Mouse (Mus musculus) heart, postnatal 0 days (tissue): ENCODE data around the gene Hoxb4. TPM values are rescaled to one million over a fixed set of nuclear protein-coding genes. Genes with fewer than 3 reads are reported as not detected.
A peak's percentile ranks its signal among the peaks of the same experiment; 100 is the strongest.

Source experiments
- ATAC-seq: fragments of 200-750 bp; cut with Nextera tagmentation; 2 replicates; pipeline ENCODE4 v1.8.0; 2017; ENCODE audit warnings: low read depth, moderate number of reproducible peaks, moderate library complexity; ENCODE audit not compliant: insufficient read depth
- DNase-seq: peaks from one replicate; pipeline ENCODE4 v3.0.0-alpha.2; 2016; ENCODE audit warnings: low spot score
- H3K27ac ChIP-seq: fragments of 300-500 bp; sonication (generic); 2 replicates; pipeline ENCODE4 v1.5.1; 2014; ENCODE audit warnings: low read depth, mild to moderate bottlenecking
- H3K27me3 ChIP-seq: fragments of 300-500 bp; sonication (generic); 2 replicates; pipeline ENCODE4 v1.6.1; 2014; ENCODE audit warnings: low read length, mixed read lengths; ENCODE audit not compliant: control insufficient read depth, insufficient read depth
- H3K36me3 ChIP-seq: fragments of 300-500 bp; sonication (generic); replicated peaks from 2 replicates; pipeline ENCODE4 v1.6.1; 2014; ENCODE audit warnings: low read length, mixed read lengths; ENCODE audit not compliant: control insufficient read depth, insufficient read depth
- H3K4me1 ChIP-seq: fragments of 300-500 bp; sonication (generic); 2 replicates; pipeline ENCODE4 v1.6.1; 2014; ENCODE audit warnings: antibody characterized with exemption; ENCODE audit not compliant: control insufficient read depth, insufficient read depth
- H3K4me2 ChIP-seq: fragments of 300-500 bp; sonication (generic); 2 replicates; pipeline ENCODE4 v1.6.1; 2014; ENCODE audit warnings: low read depth, mild to moderate bottlenecking, low read length, moderate library complexity
- H3K4me3 ChIP-seq: fragments of 300-500 bp; sonication (generic); 2 replicates; pipeline ENCODE4 v1.5.1; 2014; ENCODE audit warnings: low read depth, low read length
- H3K9ac ChIP-seq: fragments of 300-500 bp; sonication (generic); replicated peaks from 2 replicates; pipeline ENCODE4 v1.6.1; 2014; ENCODE audit warnings: low read depth, low read length, mixed read lengths
- H3K9me3 ChIP-seq: fragments of 300-500 bp; sonication (generic); replicated peaks from 2 replicates; pipeline ENCODE4 v1.6.1; 2016; ENCODE audit warnings: low read length; ENCODE audit not compliant: control insufficient read depth
- CTCF ChIP-seq: IDR thresholded peaks from 2 replicates; pipeline ENCODE4 v1.5.1; 2016; ENCODE audit warnings: antibody characterized with exemption, control low read depth, low read depth
- EP300 ChIP-seq: IDR thresholded peaks from 2 replicates; pipeline ENCODE4 v1.6.1; 2016; ENCODE audit warnings: antibody characterized with exemption, low read depth
- WGBS: fragments of 180-500 bp; shearing (Covaris S2); extraction: QIAGEN DNeasy Blood & Tissue Kit; methylation state at CpG from one replicate; pipeline ENCODE4 v1.1.7; 2014; 5-methylcytosine and 5-hydroxymethylcytosine counted together
- polyA plus RNA-seq: library from polyadenylated mRNA; unstranded; fragments of >200 nt; fragmentation: Nextera tagmentation; extraction: Ambion mirVana; gene quantifications from 2 replicates; pipeline ENCODE4 v1.2.1, GENCODE M21; 2015
- total RNA-seq: library from RNA; depleted of rRNA; stranded (reverse); fragments of >200 nt; gene quantifications from 2 replicates; pipeline ENCODE4 v1.2.3, GENCODE M21; 2014; ENCODE audit warnings: low replicate concordance

Hoxb4 gene
- total and polyA plus RNA-seq, 2 experiments from 2014 or later, result 0.19 to 2.3 TPM

DNA sequence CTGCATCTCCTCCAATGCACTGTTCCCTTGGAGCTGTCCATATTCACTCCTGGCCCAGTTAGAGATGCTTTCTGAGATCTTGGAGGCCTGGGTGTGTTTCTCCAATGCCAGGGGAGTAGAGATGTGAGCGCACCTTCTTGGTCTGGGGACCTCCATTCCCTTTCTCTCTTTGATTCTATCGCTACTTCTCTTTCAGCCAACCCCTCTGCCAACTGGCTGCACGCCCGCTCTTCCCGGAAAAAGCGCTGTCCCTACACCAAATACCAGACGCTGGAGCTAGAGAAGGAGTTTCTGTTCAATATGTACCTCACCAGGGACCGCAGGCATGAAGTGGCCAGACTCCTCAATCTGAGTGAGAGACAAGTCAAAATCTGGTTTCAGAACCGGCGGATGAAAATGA, 43.6 kb upstream of the Hoxb4 start:
- TF ChIP-seq EP300 (no peak), CTCF (no peak)
- Histone ChIP-seq H3K27ac (no peak overlapping the region), H3K4me2 (no peak overlapping the region), H3K4me1 (no peaks in the 10 kb centered on the region), H3K9ac (no peak overlapping the region), H3K27me3 (peaks cover 100% of the 10 kb centered on the region), H3K4me3 (no peak overlapping the region), H3K9me3 (no peaks in the 10 kb centered on the region), H3K36me3 (no peaks in the 10 kb centered on the region)
- DNase-seq (no peak), ATAC-seq (no peak)
- 13% methylated on average over 10 of the region's 10 CpGs for WGBS

DNA sequence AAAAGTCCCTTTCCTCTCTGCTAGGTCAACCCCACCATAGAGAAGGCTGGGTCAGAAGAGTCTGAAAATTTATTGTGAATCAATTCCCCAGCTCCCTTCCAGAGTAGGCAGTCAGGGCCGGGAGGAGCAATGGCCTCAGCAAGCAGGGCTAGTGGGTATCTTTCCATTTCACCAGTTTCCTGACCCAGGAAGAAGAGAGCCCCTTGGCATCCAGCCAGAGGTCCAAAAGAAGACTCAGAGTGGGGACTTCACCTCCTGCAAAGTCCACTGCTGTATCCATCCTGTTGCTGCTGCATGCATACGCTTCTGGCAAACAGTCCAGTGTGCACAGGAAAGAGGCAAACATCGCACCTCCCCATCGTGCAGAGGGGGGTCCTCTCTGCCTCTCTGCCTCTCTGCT, 42.2 kb upstream of the Hoxb4 start:
- 8% methylated on average over 4 of the region's 4 CpGs for WGBS
- ATAC-seq, result no peak
- Histone ChIP-seq H3K36me3 (no peaks in the 10 kb centered on the region), H3K4me1 (no peaks in the 10 kb centered on the region), H3K4me2 (no peak overlapping the region), H3K27ac (no peak overlapping the region), H3K27me3 (peaks cover 100% of the 10 kb centered on the region), H3K9ac (no peak overlapping the region), H3K4me3 (no peak overlapping the region), H3K9me3 (no peaks in the 10 kb centered on the region)
- no peak for TF ChIP-seq CTCF
- TF ChIP-seq EP300, result no peak
- DNase-seq, result no peak

DNA sequence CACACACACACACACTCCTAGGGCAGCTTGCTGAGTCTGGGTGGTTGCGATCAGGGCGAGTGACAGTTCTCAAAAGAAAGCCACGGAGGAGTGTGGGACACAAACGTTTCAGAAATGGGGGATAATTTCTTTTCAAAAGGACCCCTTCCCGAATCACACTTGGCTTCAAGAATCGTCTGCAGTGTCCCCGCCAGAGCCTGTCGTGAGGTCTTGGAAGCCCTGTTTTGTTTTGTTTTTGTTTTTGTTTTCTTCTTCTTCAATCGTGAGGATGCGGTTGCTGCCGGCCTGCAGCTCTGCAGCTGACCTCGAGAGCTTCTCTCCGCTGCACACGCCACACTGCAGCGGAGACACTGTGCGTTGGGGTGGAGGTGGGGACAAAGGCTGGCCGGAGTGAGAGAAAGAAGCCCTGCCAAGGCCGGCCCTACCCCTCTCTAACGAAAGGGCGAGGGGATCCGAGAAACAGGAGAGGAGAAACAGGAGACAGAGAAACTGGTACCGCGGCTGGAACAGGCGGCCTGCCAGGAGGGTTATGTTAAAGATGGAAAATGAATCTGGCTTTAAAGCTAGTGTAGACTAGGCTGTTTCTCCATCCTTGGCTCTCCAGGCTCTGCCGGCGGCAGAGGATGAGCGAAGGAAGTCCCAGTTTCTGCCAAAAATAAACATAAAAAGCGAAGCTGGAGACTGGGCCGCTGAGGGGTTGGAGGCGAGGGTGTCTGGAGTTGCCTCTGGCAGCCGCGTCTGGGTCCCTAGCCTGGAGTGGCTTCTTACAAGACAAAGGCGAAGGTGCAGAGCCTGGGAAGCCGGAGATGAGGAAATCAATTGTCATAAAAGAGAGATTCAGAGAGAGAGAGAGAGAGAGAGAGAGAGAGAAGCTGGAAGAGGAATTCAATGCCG, 40.7 kb upstream of the Hoxb4 start:
- no peak for DNase-seq
- Histone ChIP-seq H3K4me2 (no peak overlapping the region), H3K9ac (no peak overlapping the region), H3K4me3 (no peak overlapping the region), H3K9me3 (no peaks in the 10 kb centered on the region), H3K27ac (no peak overlapping the region), H3K27me3 (peaks cover 100% of the 10 kb centered on the region), H3K36me3 (no peaks in the 10 kb centered on the region), H3K4me1 (no peaks in the 10 kb centered on the region)
- 3% methylated on average over 35 of the region's 35 CpGs for WGBS
- no peak for TF ChIP-seq EP300
- no peak for TF ChIP-seq CTCF
- ATAC-seq, result no peak

GRCm38 (mm10) chr11:96278324-96278723, 39.7 kb upstream of the Hoxb4 start:
- ATAC-seq (no peak), DNase-seq (no peak)
- Histone ChIP-seq H3K27me3 (peaks cover 100% of the 10 kb centered on the region), H3K9ac (no peak overlapping the region), H3K4me1 (no peaks in the 10 kb centered on the region), H3K36me3 (no peaks in the 10 kb centered on the region), H3K9me3 (no peaks in the 10 kb centered on the region), H3K27ac (no peak overlapping the region), H3K4me3 (no peak overlapping the region), H3K4me2 (no peak overlapping the region)
- 17% methylated on average over 14 of the region's 14 CpGs for WGBS
- TF ChIP-seq CTCF (no peak), EP300 (no peak)

DNA sequence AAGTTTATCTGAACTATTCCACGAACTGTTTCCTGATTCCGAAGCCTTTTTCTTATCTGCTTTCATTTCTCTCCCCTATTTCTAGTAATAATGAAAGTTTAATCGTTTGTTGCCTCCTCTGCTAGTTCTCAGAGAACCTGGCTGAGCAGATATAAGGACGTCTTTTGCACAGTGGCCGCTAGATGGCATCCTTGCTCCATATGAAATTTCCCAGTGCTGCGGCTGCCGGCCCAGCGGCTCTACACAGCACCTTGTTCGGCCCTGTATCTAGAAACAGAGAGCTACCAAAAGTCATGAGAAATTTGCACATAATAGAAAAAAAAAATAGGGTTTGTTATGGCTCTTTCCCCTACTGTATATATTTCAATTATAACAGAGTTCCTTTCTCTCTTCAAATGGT, 39.3 kb upstream of the Hoxb4 start:
- Histone ChIP-seq H3K27ac (no peak overlapping the region), H3K9me3 (no peaks in the 10 kb centered on the region), H3K36me3 (no peaks in the 10 kb centered on the region), H3K4me2 (no peak overlapping the region), H3K4me1 (no peaks in the 10 kb centered on the region), H3K27me3 (peaks cover 100% of the 10 kb centered on the region), H3K9ac (no peak overlapping the region), H3K4me3 (no peak overlapping the region)
- ATAC-seq, result peak; percentile 76
- TF ChIP-seq CTCF (peak; percentile 77), EP300 (no peak)
- WGBS, result 1% methylated on average over 9 of the region's 9 CpGs
- peak; percentile 69 for DNase-seq
